Mouse (Mus musculus) activated CD4-positive, CD25-positive, alpha-beta regulatory T cell, adult 4 months (primary cell): ENCODE results near the gene Gm21190. TPM values are rescaled to one million over a fixed set of nuclear protein-coding genes. Genes with fewer than 3 reads are reported as not detected.
A peak's percentile ranks its signal among the peaks of the same experiment; 100 is the strongest.
"Not testable (repeated sequence)": the region's sequence is repeated elsewhere in the genome, so short reads cannot be mapped to it uniquely, and the experiment has no call there.

Experiments
- ATAC-seq: one replicate; pipeline ENCODE4 v1.8.0; 2017
- polyA plus RNA-seq, 2 experiments: library from polyadenylated mRNA; unstranded; fragments of 100-300 nt; shearing (Covaris generic); gene quantifications; one replicate each; pipeline ENCODE4 v1.2.1; 2017

Gene Gm21190
- polyA plus RNA-seq = not detected

GRCm38 (mm10) chr5:15529122-15529521 lies at the start of gene Gm21190:
Gene Gm21190, minus strand, starts transcription at chr5:15529222.
- not testable (repeated sequence) for ATAC-seq

DNA sequence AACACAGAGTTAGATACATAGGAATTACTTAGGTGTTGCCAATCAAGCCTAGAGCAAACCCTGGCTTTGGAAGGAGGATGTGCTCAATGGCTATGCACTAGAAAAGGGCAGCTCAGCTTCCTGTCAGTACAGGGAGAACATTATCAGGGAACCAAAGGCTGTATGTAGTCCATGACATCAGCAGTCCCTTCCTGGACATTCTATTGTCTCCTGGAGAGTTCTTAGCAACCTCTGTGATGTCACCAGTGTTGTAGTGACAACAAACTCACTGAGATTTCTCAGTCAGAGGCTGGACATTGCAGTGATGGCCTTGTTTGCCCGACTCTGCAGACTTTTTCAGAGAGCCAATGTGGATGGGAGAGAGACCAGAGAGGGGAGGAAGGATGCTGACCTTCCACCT lies 48.0 kb upstream of the Gm21190 start, which contains the start of gene Gm21083:
Gene Gm21083 (plus strand): TSS at position 301 of the 400 bp plus-strand sequence.
- ATAC-seq = not testable (repeated sequence)

GRCm38 (mm10) chr5:15573735-15574134 lies 44.7 kb upstream of the Gm21190 start:
- ATAC-seq = not testable (repeated sequence)

GRCm38 (mm10) chr5:15561425-15562264 lies 32.6 kb upstream of the Gm21190 start:
- ATAC-seq = not testable (repeated sequence)

GRCm38 (mm10) chr5:15558654-15559053 lies 29.6 kb upstream of the Gm21190 start:
- ATAC-seq = not testable (repeated sequence)

DNA sequence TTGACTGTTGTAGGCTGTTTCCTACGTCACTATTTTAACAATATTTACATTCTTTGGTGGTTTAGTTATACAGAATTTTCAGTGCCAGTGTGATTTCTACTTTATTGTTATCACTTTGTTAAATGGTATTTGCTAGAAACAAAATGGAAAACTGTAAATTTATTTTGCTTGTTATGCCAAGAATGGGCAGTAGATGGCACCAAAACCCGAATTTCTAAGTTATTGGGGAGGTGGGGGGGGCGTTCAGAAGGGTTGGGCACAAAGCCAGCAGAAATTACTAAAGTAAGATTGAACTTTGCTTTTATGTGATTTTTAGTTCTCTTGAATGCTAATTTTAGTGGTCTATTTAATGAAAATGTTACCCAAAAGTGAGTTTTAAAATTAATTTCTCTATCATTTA lies 20.6 kb upstream of the Gm21190 start:
- not testable (repeated sequence) for ATAC-seq

GRCm38 (mm10) chr5:15549134-15549533 lies 20.1 kb upstream of the Gm21190 start:
- ATAC-seq = not testable (repeated sequence)

DNA sequence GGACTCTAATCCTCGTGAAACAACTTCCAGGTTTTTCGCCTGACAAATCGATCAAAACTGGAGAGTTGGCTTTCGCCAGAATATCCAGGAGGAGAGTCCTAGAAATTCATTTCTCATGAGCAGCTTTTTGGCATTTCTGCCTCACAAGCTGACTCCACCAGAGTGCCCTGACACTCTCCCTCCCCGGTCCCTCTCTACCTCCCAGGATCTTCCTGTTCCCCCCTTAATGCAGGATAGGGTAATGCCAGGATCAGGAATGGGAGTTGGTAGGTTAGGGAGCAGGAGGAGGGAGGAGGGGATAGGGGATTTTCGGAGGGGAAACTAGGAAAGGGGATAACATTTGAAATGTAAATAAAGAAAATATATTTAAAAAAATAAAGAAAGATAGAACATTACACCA lies 19.6 kb upstream of the Gm21190 start:
- not testable (repeated sequence) for ATAC-seq

DNA sequence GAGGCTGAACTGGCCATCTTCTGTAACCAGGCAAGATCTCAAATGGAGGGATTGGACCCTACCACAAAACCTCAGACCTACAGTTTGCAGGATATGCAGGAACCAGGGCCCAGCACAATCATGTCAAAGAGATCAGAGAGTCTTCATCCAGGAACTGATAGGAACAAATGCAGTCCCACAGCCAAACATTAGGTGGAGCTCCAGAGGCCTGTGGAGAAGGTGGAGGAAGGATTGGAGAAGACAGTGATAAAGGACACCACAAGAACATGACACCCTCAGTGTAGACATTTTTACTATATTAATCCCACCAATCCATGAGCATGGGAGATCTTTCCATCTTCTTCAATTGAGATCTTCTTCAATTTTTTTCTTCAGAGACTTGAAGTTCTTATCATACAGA lies 6.6 kb downstream of the Gm21190 start:
- not testable (repeated sequence) for ATAC-seq

DNA sequence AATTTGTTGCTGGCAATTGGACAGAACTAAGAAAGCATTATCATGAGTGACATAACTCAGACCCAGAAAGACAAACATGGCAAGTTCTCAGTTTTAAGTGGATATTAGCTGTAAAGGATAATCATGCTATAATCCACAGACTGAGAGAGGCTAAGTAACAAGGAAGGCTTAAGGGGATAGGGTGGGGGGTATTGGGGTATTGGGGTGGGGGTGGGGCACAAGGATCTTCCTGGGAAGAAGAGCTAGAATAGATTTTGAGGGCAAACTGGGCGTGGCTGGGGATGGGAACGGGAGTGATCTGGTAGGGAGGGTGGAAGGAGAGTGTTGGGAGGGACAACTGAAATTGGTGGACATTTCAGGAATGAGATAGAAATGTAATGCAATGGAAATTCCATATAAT lies 7.0 kb downstream of the Gm21190 start:
- not testable (repeated sequence) for ATAC-seq

GRCm38 (mm10) chr5:15520418-15520817 lies 8.6 kb downstream of the Gm21190 start:
- ATAC-seq = not testable (repeated sequence)

DNA sequence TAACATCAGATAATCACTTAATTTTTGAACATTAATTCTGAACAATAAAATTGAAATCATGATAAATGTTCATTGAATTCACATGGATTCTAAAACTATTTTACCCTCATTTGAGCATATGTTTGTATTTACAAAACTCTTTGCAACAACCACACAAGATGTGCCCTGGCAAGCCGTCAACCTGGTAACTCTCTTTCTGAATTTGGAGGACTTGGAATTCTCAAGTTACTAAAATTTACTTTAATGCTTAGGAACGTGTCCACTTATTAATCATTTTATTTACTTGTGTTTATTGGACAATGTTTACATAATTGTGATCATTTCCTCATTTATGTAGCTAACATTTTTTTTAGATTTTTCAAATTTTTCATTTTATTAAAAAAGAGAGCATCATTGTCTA lies 11.9 kb downstream of the Gm21190 start:
- ATAC-seq = not testable (repeated sequence)

DNA sequence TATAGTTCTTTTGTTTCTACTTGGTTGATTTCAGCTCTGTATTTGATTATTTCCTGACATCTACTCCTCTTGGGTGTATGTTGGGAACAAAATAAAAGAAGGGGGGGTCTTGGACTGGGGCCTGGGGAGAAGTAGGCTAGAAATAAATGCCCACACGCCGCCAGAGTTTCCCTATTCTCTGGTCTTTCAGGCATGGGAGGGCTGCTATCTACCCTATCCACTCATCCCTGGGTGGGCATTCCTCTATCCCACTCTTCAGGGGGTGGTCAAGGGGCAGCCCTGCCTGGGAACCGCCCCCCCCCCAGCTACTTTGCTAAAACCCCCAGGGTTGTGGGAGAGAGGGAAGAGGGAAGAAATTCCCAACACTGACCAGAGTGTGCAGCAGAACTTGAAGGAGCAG lies 16.8 kb downstream of the Gm21190 start:
- not testable (repeated sequence) for ATAC-seq

DNA sequence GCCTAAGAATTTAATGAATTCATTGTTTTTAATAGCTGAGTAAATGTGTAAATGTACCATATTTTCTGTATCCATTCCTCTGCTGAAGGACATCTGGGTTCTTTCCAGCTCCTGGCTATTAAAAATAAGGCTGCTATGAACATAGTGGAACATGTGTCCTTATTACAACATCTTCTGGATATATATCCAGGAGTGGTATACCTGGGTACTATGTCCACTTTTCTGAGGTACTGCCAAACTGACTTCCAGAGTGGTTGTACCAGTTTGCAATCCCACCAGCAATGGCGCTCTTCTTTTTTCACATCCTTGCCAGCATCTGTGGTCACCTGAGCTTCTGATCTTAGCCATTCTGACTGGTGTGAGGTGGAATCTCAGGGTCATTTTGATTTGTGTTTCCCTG lies 19.1 kb downstream of the Gm21190 start:
- ATAC-seq = not testable (repeated sequence)

- not testable (repeated sequence) for ATAC-seq
Observed at GRCm38 (mm10) chr5:15508460-15509451, 20.3 kb downstream of the Gm21190 start.

- not testable (repeated sequence) for ATAC-seq
Observed at GRCm38 (mm10) chr5:15507757-15508459, 21.1 kb downstream of the Gm21190 start.

GRCm38 (mm10) chr5:15507309-15507619 lies 21.8 kb downstream of the Gm21190 start:
- ATAC-seq = no peak

DNA sequence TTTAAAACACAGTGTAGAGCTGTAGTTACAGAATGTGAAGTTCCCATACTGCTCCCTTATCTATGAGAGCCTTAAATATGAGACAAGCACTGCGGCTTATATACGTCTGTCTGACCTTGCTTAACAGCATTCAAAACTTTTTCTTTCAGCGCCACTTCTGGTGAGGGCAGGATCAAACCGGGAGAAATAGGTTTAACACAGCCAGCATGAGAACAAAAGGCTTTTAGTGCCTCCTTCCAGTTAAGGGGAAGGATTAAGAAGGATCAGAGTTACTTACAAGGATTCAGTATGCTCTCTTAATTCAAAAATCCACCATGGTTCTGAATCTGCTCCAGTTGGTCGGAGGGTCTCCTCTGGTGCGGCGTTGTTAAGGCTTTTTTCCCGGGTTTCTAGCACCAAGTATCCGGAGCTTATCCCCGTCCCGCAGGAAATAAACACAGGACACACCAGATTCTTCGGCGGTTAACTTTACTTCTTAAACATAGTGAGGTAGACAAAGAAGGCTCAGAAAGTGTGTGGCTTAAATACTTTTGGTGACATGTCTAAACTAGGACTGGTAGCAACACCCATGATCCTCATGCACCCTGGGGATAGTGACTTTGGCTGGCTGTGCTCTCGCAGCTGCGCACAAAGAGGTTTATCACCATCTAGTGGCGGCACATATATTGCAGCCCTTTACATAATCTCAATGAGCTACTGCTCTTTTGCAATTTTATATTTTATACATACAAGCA lies 22.3 kb downstream of the Gm21190 start:
- peak; percentile 46 for ATAC-seq

- not testable (repeated sequence) for ATAC-seq
Observed at GRCm38 (mm10) chr5:15498774-15499400, 30.1 kb downstream of the Gm21190 start.

- not testable (repeated sequence) for ATAC-seq
Observed at GRCm38 (mm10) chr5:15498350-15498749, 30.7 kb downstream of the Gm21190 start.

DNA sequence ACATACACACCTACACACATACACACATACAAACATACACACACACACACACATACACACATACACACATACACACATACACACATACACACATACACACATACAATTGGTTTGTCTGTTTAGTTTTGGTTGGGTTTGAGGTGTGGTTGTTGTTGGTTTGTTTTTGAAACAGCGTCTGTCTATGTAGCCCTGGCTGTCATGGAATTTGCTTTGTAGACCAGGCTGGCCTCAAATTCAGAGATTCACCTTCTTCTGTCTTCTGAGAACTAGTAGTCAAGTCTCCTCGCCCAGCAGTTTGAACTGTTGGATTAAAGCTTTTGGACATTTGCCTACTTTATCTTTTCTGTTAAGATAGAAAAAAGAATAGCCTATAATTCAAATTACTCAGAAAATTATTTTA lies 38.1 kb downstream of the Gm21190 start:
- not testable (repeated sequence) for ATAC-seq
